17 mouse cellular contexts compared by ENCODE assay signal in the genomic region with DNA sequence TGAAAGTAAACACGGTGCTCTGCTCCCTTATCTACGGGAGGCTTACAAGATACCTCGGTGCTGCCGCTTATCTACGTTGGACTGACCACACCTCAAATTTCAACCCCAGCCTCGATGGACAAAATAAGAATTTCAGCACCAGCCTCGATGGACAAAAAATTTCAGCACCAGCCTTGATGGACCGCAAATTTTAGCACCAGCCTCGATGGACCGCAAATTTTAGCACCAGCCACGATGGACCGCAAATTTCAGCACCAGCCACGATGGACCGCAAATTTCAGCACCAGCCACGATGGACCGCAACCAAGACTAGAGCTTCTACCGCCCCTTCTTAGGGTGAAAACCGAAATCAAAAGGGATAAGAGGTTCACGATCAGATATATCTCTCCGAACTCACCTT. TPM values are rescaled to one million over a fixed set of nuclear protein-coding genes. Genes with fewer than 3 reads are reported as not detected.
"Had no signal": no experiment of that assay in that cellular context is flagged by ENCODE, and none has a peak within 500 bp of the region (broad histone marks: within the 10 kb centered on the region; RNA-seq: fewer than 3 reads in every experiment).

No protein-coding gene starts in this region.

RNA-seq across cellular contexts. Expression of a gene that starts 47.7 kb away (rescaled TPM):
- total RNA-seq: megakaryocyte, adult 5-6 weeks; megakaryocyte-erythroid progenitor cell, adult 5-6 weeks; neutrophil, adult 5-6 weeks had no signal
- polyA plus RNA-seq: liver, embryonic 16.5 days; lung, embryonic 14.5 days; lung, embryonic 16.5 days; midbrain, embryonic 10.5 days; midbrain, embryonic 12.5 days; midbrain, embryonic 14.5 days; midbrain, embryonic 16.5 days; neural tube, embryonic 12.5 days; neural tube, embryonic 14.5 days; spleen, adult 2 months; stomach, embryonic 15.5 days; stomach, postnatal 0 days; thymus, adult 2 months; urinary bladder, adult 2 months had no signal
